Mouse (Mus musculus): ENCODE results near the gene Lurap1. TPM values are rescaled to one million over a fixed set of nuclear protein-coding genes. Genes with fewer than 3 reads are reported as not detected.

Gene Lurap1
- polyA plus RNA-seq, 1 experiment from 2014 or later, result 2.4 TPM

GRCm38 (mm10) chr4:116088510-116089249, 62.5 kb downstream of the Lurap1 start:
- Histone ChIP-seq H3K27ac (no peak overlapping the region), H3K4me3 (replicated peaks) (no peak overlapping the region), H3K4me1 (no peaks in the 10 kb centered on the region), H3K27me3 (replicated peaks) (no peaks in the 10 kb centered on the region), H3K9ac (no peak overlapping the region), H3K36me3 (peaks cover 46% of the 10 kb centered on the region), H3K4me2 (no peak overlapping the region), H3K9me3 (no peaks in the 10 kb centered on the region)
- WGBS, result 89% methylated on average over 23 of the region's 23 CpGs
- ATAC-seq (ENCODE audit: insufficient read depth, low FRiP score, low read depth), result no peak

Other genes starting within 250 kb of the Lurap1 start
- gene Dmbx1, start 211.4 kb downstream of the Lurap1 start, polyA plus RNA-seq (2015; fragmentation: Nextera tagmentation; extraction: Ambion mirVana), result 0.03 TPM in 1 of 2 replicates, not detected in the other
- 14.8 and 19.8 TPM in 2 replicates for gene Faah, start 133.4 kb downstream of the Lurap1 start, polyA plus RNA-seq (2015; fragmentation: Nextera tagmentation; extraction: Ambion mirVana)
- 19.8 and 21.0 TPM in 2 replicates for gene Nsun4, start 97.5 kb downstream of the Lurap1 start, polyA plus RNA-seq (2015; fragmentation: Nextera tagmentation; extraction: Ambion mirVana)
- 541 and 546 TPM in 2 replicates for gene Uqcrh, start 76.3 kb downstream of the Lurap1 start, polyA plus RNA-seq (2015; fragmentation: Nextera tagmentation; extraction: Ambion mirVana)
- 65.3 and 68.0 TPM in 2 replicates for gene Lrrc41, start 76.1 kb downstream of the Lurap1 start, polyA plus RNA-seq (2015; fragmentation: Nextera tagmentation; extraction: Ambion mirVana)
- 24.6 and 26.4 TPM in 2 replicates for gene Rad54l, start 27.6 kb downstream of the Lurap1 start, polyA plus RNA-seq (2015; fragmentation: Nextera tagmentation; extraction: Ambion mirVana)
- gene Pomgnt1, start 27.5 kb downstream of the Lurap1 start, polyA plus RNA-seq (2015; fragmentation: Nextera tagmentation; extraction: Ambion mirVana), result 50.0 and 52.9 TPM in 2 replicates
- gene Tspan1, start 16.3 kb upstream of the Lurap1 start, polyA plus RNA-seq (2015; fragmentation: Nextera tagmentation; extraction: Ambion mirVana), result 47.5 and 50.8 TPM in 2 replicates
- not detected in 2 replicates for gene 1700042G07Rik, start 22.0 kb upstream of the Lurap1 start, polyA plus RNA-seq (2015; fragmentation: Nextera tagmentation; extraction: Ambion mirVana)
- gene Gm49337, start 22.0 kb upstream of the Lurap1 start, polyA plus RNA-seq (2015; fragmentation: Nextera tagmentation; extraction: Ambion mirVana), result not detected in 2 replicates
- 9.3 and 12.2 TPM in 2 replicates for gene Pik3r3, start 70.3 kb upstream of the Lurap1 start, polyA plus RNA-seq (2015; fragmentation: Nextera tagmentation; extraction: Ambion mirVana)

Data from stomach, embryonic 15.5 days (tissue).